Mouse (Mus musculus): ENCODE data around the gene Myo19.

GRCm38 (mm10) chr11:84919951-84920350 lies 40.0 kb downstream of the Myo19 start:
- no peak for TF ChIP-seq GATA1 (IDR thresholded peaks at IDR 0.05; ENCODE audit: low read length)
- TF ChIP-seq TAL1 (IDR thresholded peaks at IDR 0.05; ENCODE audit: low read length): no peak

All from erythroblast, embryonic 14.5 days (primary cell).